Mouse (Mus musculus) kidney, adult 2 months (tissue): Measurements from ENCODE around the gene Gpr87. TPM values are rescaled to one million over a fixed set of nuclear protein-coding genes. Genes with fewer than 3 reads are reported as not detected.

Experiments used
- DNase-seq: peaks from one replicate; pipeline ENCODE4 v3.0.0; 2021
- H3K27ac ChIP-seq: fragments of 200-500 bp; 2 replicates; pipeline ENCODE4 v1.5.1; 2012; ENCODE audit warnings: low read depth, low read length, control low read depth, inconsistent platforms; ENCODE audit not compliant: insufficient read depth
- H3K27me3 ChIP-seq: fragments of 200-500 bp; replicated peaks from 2 replicates; pipeline ENCODE4 v1.6.1; 2012; ENCODE audit warnings: mild to moderate bottlenecking, moderate library complexity, low read length, inconsistent platforms; ENCODE audit not compliant: control insufficient read depth, insufficient read depth
- H3K36me3 ChIP-seq: fragments of 200-500 bp; 2 replicates; pipeline ENCODE4 v1.6.1; 2012; ENCODE audit warnings: mild to moderate bottlenecking, moderate library complexity, low read length, inconsistent platforms; ENCODE audit not compliant: control insufficient read depth, insufficient read depth
- H3K4me1 ChIP-seq: fragments of 200-500 bp; 2 replicates; pipeline ENCODE4 v1.6.1; 2011; ENCODE audit warnings: low read length; ENCODE audit not compliant: control insufficient read depth, insufficient read depth
- H3K4me3 ChIP-seq: fragments of 200-500 bp; 2 replicates; pipeline ENCODE4 v1.5.1; 2011; ENCODE audit warnings: mild to moderate bottlenecking, low read depth, low read length, control low read depth; ENCODE audit not compliant: insufficient read depth
- CTCF ChIP-seq: fragments of 200-500 bp; conservative IDR thresholded peaks from 2 replicates; pipeline ENCODE4 v1.5.1; 2011; ENCODE audit warnings: low read depth, mild to moderate bottlenecking, control low read depth, low read length, moderate library complexity, mixed read lengths; ENCODE audit not compliant: insufficient read depth, insufficient read length
- POLR2A ChIP-seq: fragments of 200-500 bp; IDR thresholded peaks from one replicate; pipeline ENCODE4 v1.6.1; 2011; ENCODE audit warnings: low read depth, low read length, control low read depth
- WGBS: fragments of 180-500 bp; shearing (Covaris S2); methylation state at CpG from one replicate; pipeline ENCODE4 v1.1.7; 2018; 5-methylcytosine and 5-hydroxymethylcytosine counted together
- polyA plus RNA-seq: library from polyadenylated mRNA; depleted of rRNA; stranded (reverse); fragments of >200 nt; gene quantifications from 2 replicates; pipeline ENCODE4 v1.2.3, GENCODE M21; 2012; rRNA removed

The Gpr87 gene
- polyA plus RNA-seq, 1 experiment, result 0.16 TPM

DNA sequence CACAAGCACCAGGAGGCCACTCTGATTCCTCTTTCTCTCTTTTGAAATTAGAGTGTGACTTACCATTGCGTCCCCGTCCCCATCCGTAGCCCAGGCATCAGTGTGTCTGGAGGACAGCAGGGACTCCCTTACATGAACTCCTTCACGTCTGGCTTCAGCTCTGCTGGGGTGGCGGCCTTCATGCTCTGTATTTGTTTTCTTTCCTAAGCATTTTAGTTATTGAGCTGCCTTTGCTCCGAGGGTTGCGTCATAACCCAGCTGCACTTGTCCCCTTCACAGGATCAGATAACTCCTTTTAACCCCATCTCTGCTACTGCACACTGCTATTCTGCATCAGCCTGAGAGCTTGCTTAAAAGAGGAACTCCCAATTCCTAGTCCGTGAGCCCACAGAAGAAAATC is 64.5 kb downstream of the Gpr87 start:
- peak; percentile 22 for DNase-seq
- no peak overlapping the region for H3K27ac ChIP-seq
- H3K27me3 ChIP-seq, result no peaks in the 10 kb centered on the region
- TF ChIP-seq POLR2A (no peak), CTCF (no peak)
- 44% methylated on average over 8 of the region's 8 CpGs for WGBS
- H3K4me1 ChIP-seq, result no peaks in the 10 kb centered on the region
- peak overlapping the region; percentile 16 for H3K4me3 ChIP-seq
- no peaks in the 10 kb centered on the region for H3K36me3 ChIP-seq

DNA sequence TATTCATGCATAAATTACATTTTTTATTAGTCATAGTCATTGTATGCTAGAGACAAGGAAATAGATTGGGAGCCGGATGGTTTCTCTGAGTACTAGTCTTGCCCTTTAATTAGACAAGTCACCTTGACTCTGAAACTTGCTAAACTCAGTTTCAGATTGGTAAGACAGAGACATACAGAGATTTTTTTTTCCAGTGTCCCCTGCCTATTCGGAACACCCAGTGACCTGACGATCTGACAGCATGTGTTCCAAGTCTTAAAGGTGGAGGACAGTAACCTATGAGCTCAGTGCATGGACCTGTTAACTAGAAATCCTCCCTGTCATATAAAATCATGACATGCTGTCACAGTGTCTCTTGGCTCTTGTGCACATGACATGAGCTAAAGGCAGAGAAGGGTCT is 65.4 kb downstream of the Gpr87 start:
- Histone ChIP-seq H3K27ac (no peak overlapping the region), H3K4me3 (no peak overlapping the region), H3K27me3 (no peaks in the 10 kb centered on the region), H3K4me1 (no peaks in the 10 kb centered on the region), H3K36me3 (no peaks in the 10 kb centered on the region)
- WGBS, result 75% methylated on average over 3 of the region's 3 CpGs
- DNase-seq, result no peak
- TF ChIP-seq POLR2A (no peak), CTCF (no peak)

Other genes with a start within 250 kb of the Gpr87 start
- 0.64 and 1.0 TPM in 2 replicates for gene Med12l, start 189.3 kb downstream of the Gpr87 start, polyA plus RNA-seq
- gene Gpr171, start 93.3 kb downstream of the Gpr87 start, polyA plus RNA-seq, result 0.19 and 0.38 TPM in 2 replicates
- 3.8 and 4.2 TPM in 2 replicates for gene P2ry14, start 41.5 kb downstream of the Gpr87 start, polyA plus RNA-seq
- gene P2ry13, start 15.8 kb upstream of the Gpr87 start, polyA plus RNA-seq, result 0.29 and 1.3 TPM in 2 replicates
- gene P2ry12, start 67.8 kb upstream of the Gpr87 start, polyA plus RNA-seq, result 0.75 and 1.5 TPM in 2 replicates
- gene Igsf10, start 149.3 kb upstream of the Gpr87 start, polyA plus RNA-seq, result 0.48 and 0.62 TPM in 2 replicates